Mouse (Mus musculus) embryonic facial prominence, embryonic 13.5 days (tissue): ENCODE data around the gene Pigt. TPM values are rescaled to one million over a fixed set of nuclear protein-coding genes. Genes with fewer than 3 reads are reported as not detected.

Source experiments
- ATAC-seq: fragments of 200-750 bp; cut with Nextera tagmentation; 2 replicates; pipeline ENCODE4 v1.8.0; 2017; ENCODE audit warnings: low read depth; ENCODE audit not compliant: insufficient number of reproducible peaks, insufficient read depth, low FRiP score, low TSS enrichment
- H3K27ac ChIP-seq: fragments of 300-500 bp; sonication (generic); 2 replicates; pipeline ENCODE4 v1.5.1; 2015; ENCODE audit warnings: moderate library complexity, mild to moderate bottlenecking, inconsistent platforms
- H3K27me3 ChIP-seq: fragments of 300-500 bp; sonication (generic); 2 replicates; pipeline ENCODE4 v1.6.1; 2015; ENCODE audit warnings: mild to moderate bottlenecking, inconsistent platforms
- H3K36me3 ChIP-seq: fragments of 300-500 bp; sonication (generic); 2 replicates; pipeline ENCODE4 v1.6.1; 2015; ENCODE audit warnings: mild to moderate bottlenecking, inconsistent platforms
- H3K4me1 ChIP-seq: fragments of 300-500 bp; sonication (generic); 2 replicates; pipeline ENCODE4 v1.6.1; 2015; ENCODE audit warnings: inconsistent platforms
- H3K4me2 ChIP-seq: fragments of 300-500 bp; sonication (generic); 2 replicates; pipeline ENCODE4 v1.6.1; 2015; ENCODE audit warnings: moderate library complexity, mild to moderate bottlenecking, inconsistent platforms
- H3K4me3 ChIP-seq: fragments of 300-500 bp; sonication (generic); 2 replicates; pipeline ENCODE4 v1.5.1; 2015; ENCODE audit warnings: mild to moderate bottlenecking, inconsistent platforms
- H3K9ac ChIP-seq: fragments of 300-500 bp; sonication (generic); 2 replicates; pipeline ENCODE4 v1.6.1; 2015; ENCODE audit warnings: mild to moderate bottlenecking, inconsistent platforms
- H3K9me3 ChIP-seq: fragments of 300-500 bp; sonication (generic); 2 replicates; pipeline ENCODE4 v1.6.1; 2016; ENCODE audit warnings: inconsistent platforms
- WGBS: fragments of 180-500 bp; shearing (Covaris S2); methylation state at CpG from one replicate; pipeline ENCODE4 v1.1.7; 2015; ENCODE audit warnings: mixed read lengths; 5-methylcytosine and 5-hydroxymethylcytosine counted together
- polyA plus RNA-seq: library from polyadenylated mRNA; unstranded; fragments of >200 nt; fragmentation: Nextera tagmentation; extraction: Ambion mirVana; gene quantifications from 2 replicates; pipeline ENCODE4 v1.2.1, GENCODE M21; 2015

The Pigt gene
- polyA plus RNA-seq, 1 experiment from 2014 or later: 52.6 TPM

DNA sequence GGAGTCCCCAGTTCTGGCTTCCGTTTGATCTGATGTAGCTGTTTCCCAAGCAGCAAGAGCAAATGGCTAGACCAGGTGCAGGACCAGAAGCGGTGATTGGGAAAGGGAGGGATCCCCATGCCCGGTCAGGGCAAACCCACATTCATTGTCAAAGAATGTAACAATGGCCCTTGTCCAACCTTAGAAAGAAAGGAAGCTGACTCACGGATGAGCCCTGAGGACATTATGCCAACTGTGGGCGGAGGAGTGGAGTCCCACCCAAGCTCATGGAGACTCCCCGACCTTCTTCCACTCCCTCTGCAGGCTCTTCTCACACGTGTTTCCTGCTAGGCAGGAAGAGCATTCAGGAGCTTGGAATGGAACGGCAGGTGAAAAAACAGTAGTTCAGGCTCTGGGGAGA, 16.1 kb downstream of the Pigt start:
- no peaks in the 10 kb centered on the region for H3K27me3 ChIP-seq
- H3K9ac ChIP-seq: no peak overlapping the region
- H3K36me3 ChIP-seq: 0 out of 2 replicates have a peak, but pooled peaks cover 3% of the 10 kb centered on the region
- no peaks in the 10 kb centered on the region for H3K9me3 ChIP-seq
- H3K27ac ChIP-seq: no peak overlapping the region
- ATAC-seq: no peak
- H3K4me3 ChIP-seq: no peak overlapping the region
- 71% methylated on average over 8 of the region's 8 CpGs for WGBS
- H3K4me2 ChIP-seq: no peak overlapping the region
- 0 out of 2 replicates have a peak, but pooled peaks cover 4% of the 10 kb centered on the region for H3K4me1 ChIP-seq

GRCm38 (mm10) chr2:164514916-164515315, 17.6 kb downstream of the Pigt start:
- Histone ChIP-seq H3K4me3 (no peak overlapping the region), H3K27me3 (no peaks in the 10 kb centered on the region), H3K9me3 (no peaks in the 10 kb centered on the region), H3K27ac (no peak overlapping the region), H3K9ac (no peak overlapping the region), H3K4me1 (0 out of 2 replicates have a peak, but pooled peaks cover 6% of the 10 kb centered on the region), H3K4me2 (no peak overlapping the region), H3K36me3 (no peaks in the 10 kb centered on the region)
- WGBS: 90% methylated on average over 3 of the region's 3 CpGs
- ATAC-seq: no peak

- Histone ChIP-seq H3K27me3 (no peaks in the 10 kb centered on the region), H3K9ac (no peak overlapping the region), H3K4me3 (no peak overlapping the region), H3K4me1 (peaks cover 11% of the 10 kb centered on the region; the same call in 1 of the 2 replicates), H3K4me2 (no peak overlapping the region), H3K9me3 (no peaks in the 10 kb centered on the region), H3K27ac (0 out of 2 replicates have a peak overlapping the region, but pooled peaks have one; percentile 7), H3K36me3 (no peaks in the 10 kb centered on the region)
- 75% methylated on average over 9 of the region's 9 CpGs for WGBS
- ATAC-seq: no peak
Observed at GRCm38 (mm10) chr2:164515897-164516296, 18.6 kb downstream of the Pigt start.

GRCm38 (mm10) chr2:164516592-164516991, 19.3 kb downstream of the Pigt start:
- WGBS: 74% methylated on average over 11 of the region's 11 CpGs
- no peaks in the 10 kb centered on the region for H3K36me3 ChIP-seq
- H3K4me2 ChIP-seq: no peak overlapping the region
- H3K9ac ChIP-seq: no peak overlapping the region
- no peaks in the 10 kb centered on the region for H3K9me3 ChIP-seq
- H3K27ac ChIP-seq: 0 out of 2 replicates have a peak overlapping the region, but pooled peaks have one; percentile 7
- peak; percentile 49; the same call in 1 of the 2 replicates for ATAC-seq
- no peak overlapping the region for H3K4me3 ChIP-seq
- H3K27me3 ChIP-seq: no peaks in the 10 kb centered on the region
- H3K4me1 ChIP-seq: peaks cover 16% of the 10 kb centered on the region

GRCm38 (mm10) chr2:164517485-164518221, 20.3 kb downstream of the Pigt start:
- 41% methylated on average over 10 of the region's 10 CpGs for WGBS
- Histone ChIP-seq H3K4me2 (no peak overlapping the region), H3K36me3 (no peaks in the 10 kb centered on the region), H3K4me1 (peaks cover 25% of the 10 kb centered on the region), H3K9me3 (no peaks in the 10 kb centered on the region), H3K27ac (no peak overlapping the region; the same call in 1 of the 2 replicates), H3K9ac (no peak overlapping the region), H3K4me3 (no peak overlapping the region), H3K27me3 (no peaks in the 10 kb centered on the region)
- no peak for ATAC-seq

- no peak overlapping the region; the same call in 1 of the 2 replicates for H3K27ac ChIP-seq
Observed at GRCm38 (mm10) chr2:164518266-164519170, 21.2 kb downstream of the Pigt start.

DNA sequence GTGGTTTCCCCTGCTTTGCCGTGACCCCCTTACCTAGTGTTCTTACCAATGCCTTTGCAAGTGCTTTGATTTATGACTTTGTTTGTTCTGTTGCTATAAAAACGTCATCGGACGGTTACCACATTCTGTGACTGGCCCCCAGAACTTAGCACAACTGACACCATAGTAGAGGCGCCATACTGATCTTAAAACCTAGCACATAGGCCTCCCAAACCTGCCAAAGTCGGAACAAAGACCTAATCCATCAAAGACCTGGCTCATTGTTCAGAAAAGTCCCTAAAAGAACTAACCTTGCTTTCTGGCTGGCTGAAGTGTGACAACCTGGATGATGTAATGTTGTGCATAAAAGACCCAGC, 21.8 kb downstream of the Pigt start:
- Histone ChIP-seq H3K4me3 (no peak overlapping the region), H3K4me2 (no peak overlapping the region), H3K27me3 (no peaks in the 10 kb centered on the region), H3K9me3 (peaks cover 5% of the 10 kb centered on the region; the same call in 1 of the 2 replicates), H3K4me1 (peaks cover 25% of the 10 kb centered on the region), H3K27ac (no peak overlapping the region), H3K36me3 (no peaks in the 10 kb centered on the region), H3K9ac (no peak overlapping the region)
- WGBS: 73% methylated on average over 6 of the region's 6 CpGs
- no peak for ATAC-seq

More at GRCm38 (mm10) chr2:164518266-164519170, 21.2 kb downstream of the Pigt start:
- peaks cover 25% of the 10 kb centered on the region for H3K4me1 ChIP-seq
- H3K4me2 ChIP-seq: no peak overlapping the region
- 55% methylated on average over 11 of the region's 11 CpGs for WGBS
- no peak overlapping the region for H3K9ac ChIP-seq
- H3K9me3 ChIP-seq: peaks cover 5% of the 10 kb centered on the region; the same call in 1 of the 2 replicates
- no peaks in the 10 kb centered on the region for H3K27me3 ChIP-seq
- ATAC-seq: no peak
- no peaks in the 10 kb centered on the region for H3K36me3 ChIP-seq
- H3K4me3 ChIP-seq: no peak overlapping the region

GRCm38 (mm10) chr2:164520782-164521181, 23.5 kb downstream of the Pigt start:
- Histone ChIP-seq H3K27me3 (no peaks in the 10 kb centered on the region), H3K9me3 (peaks cover 9% of the 10 kb centered on the region; the same call in 1 of the 2 replicates), H3K4me1 (peaks cover 25% of the 10 kb centered on the region), H3K36me3 (no peaks in the 10 kb centered on the region), H3K4me2 (no peak overlapping the region), H3K27ac (no peak overlapping the region), H3K4me3 (no peak overlapping the region), H3K9ac (peak overlapping the region; percentile 21; the same call in 1 of the 2 replicates)
- ATAC-seq: no peak
- 17% methylated on average over 3 of the region's 3 CpGs for WGBS

DNA sequence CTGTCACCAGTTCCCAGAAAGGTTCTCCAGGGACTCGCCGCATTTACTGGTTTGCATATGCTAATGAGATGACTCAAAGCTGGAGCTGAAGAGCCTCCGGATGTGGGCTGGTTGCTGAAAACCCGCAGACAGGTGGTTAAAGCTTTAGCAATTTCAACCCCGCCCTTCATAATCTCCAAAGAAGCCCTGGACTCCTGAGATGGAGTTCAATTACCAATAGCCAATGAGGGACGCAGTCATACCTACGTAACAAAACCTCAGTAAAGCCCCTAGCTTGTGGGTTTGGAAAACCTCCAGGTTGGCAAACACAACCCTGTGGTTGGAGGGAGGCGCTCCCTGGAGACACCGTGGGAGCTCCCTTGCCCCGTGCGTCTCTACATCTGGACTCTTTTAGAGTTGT, 24.5 kb downstream of the Pigt start:
- 8% methylated on average over 11 of the region's 11 CpGs for WGBS
- H3K9ac ChIP-seq: no peak overlapping the region
- peak overlapping the region; percentile 78 for H3K27ac ChIP-seq
- H3K9me3 ChIP-seq: peaks cover 14% of the 10 kb centered on the region; the same call in 1 of the 2 replicates
- H3K4me1 ChIP-seq: peaks cover 25% of the 10 kb centered on the region
- H3K27me3 ChIP-seq: no peaks in the 10 kb centered on the region
- H3K36me3 ChIP-seq: no peaks in the 10 kb centered on the region
- ATAC-seq: peak; percentile 83
- peak overlapping the region; percentile 20; the same call in 1 of the 2 replicates for H3K4me3 ChIP-seq
- peak overlapping the region; percentile 43 for H3K4me2 ChIP-seq

DNA sequence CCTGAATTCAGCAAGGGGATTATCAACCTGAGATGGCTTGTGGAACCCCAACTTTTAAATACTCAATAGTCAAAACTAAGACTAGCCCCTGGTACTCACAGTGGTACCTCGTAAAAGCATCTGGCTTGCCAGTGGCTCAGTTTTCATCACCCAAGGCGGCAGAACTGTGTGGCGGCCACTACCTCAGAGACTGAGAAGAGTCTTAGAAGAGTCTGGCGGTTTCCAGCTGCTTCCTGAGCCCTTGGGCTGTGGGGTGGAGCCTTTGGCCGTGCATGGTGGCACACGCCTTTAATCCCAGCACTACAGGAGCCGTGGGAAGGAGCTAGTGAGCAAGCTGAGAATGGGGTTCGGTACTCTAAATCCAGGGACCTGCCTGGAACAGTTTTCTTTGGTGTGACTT, 25.0 kb downstream of the Pigt start:
- Histone ChIP-seq H3K27me3 (no peaks in the 10 kb centered on the region), H3K9ac (no peak overlapping the region), H3K4me3 (peak overlapping the region; percentile 20), H3K9me3 (peaks cover 16% of the 10 kb centered on the region; the same call in 1 of the 2 replicates), H3K27ac (peak overlapping the region; percentile 78), H3K4me1 (peaks cover 25% of the 10 kb centered on the region), H3K4me2 (peak overlapping the region; percentile 43), H3K36me3 (no peaks in the 10 kb centered on the region)
- 0 out of 2 replicates have a peak, but pooled peaks have one; percentile 48 for ATAC-seq
- WGBS: 9% methylated on average over 8 of the region's 8 CpGs

GRCm38 (mm10) chr2:164523301-164523773, 26.0 kb downstream of the Pigt start:
- Histone ChIP-seq H3K4me1 (peaks cover 22% of the 10 kb centered on the region), H3K27me3 (no peaks in the 10 kb centered on the region), H3K9ac (no peak overlapping the region), H3K27ac (no peak overlapping the region), H3K4me3 (no peak overlapping the region), H3K9me3 (peaks cover 16% of the 10 kb centered on the region; the same call in 1 of the 2 replicates), H3K36me3 (no peaks in the 10 kb centered on the region), H3K4me2 (no peak overlapping the region)
- 81% methylated on average over 10 of the region's 10 CpGs for WGBS
- ATAC-seq: no peak
